Mouse (Mus musculus) duodenum, adult 2 months (tissue): ENCODE measurements around the gene Spata45. TPM values are rescaled to one million over a fixed set of nuclear protein-coding genes. Genes with fewer than 3 reads are reported as not detected.

Experiments used
- polyA plus RNA-seq: library from polyadenylated mRNA; depleted of rRNA; stranded (reverse); fragments of >200 nt; gene quantifications from 2 replicates; pipeline ENCODE4 v1.2.3, GENCODE M21; 2012; ENCODE audit warnings: low replicate concordance; rRNA removed

The Spata45 gene
- polyA plus RNA-seq = not detected in 2 replicates

GRCm38 (mm10) chr1:191036554-191037334 is at the start of gene Spata45:
Gene Spata45, plus strand, starts transcription at chr1:191036639.

GRCm38 (mm10) chr1:191026021-191026713 is 10.3 kb upstream of the Spata45 start, which contains the start of gene Flvcr1:
Gene Flvcr1, minus strand, starts transcription at chr1:191026158.

GRCm38 (mm10) chr1:191062781-191063485 is 26.5 kb downstream of the Spata45 start, which contains the start of the genes Tatdn3 and Nsl1:
Gene Tatdn3, minus strand, starts transcription at chr1:191062932.
Gene Nsl1, plus strand, starts transcription at chr1:191063012.

Other genes starting within 250 kb of the Spata45 start
- gene Rps6kc1, start 124.9 kb upstream of the Spata45 start, polyA plus RNA-seq = 3.5 and 10.1 TPM in 2 replicates
- gene Angel2, start 111.5 kb upstream of the Spata45 start, polyA plus RNA-seq = 11.5 and 13.0 TPM in 2 replicates
- 0.28 and 3.2 TPM in 2 replicates for gene Vash2, start 57.3 kb upstream of the Spata45 start, polyA plus RNA-seq
- 24.8 and 51.0 TPM in 2 replicates for gene Flvcr1, start 10.5 kb upstream of the Spata45 start, polyA plus RNA-seq
- 1.9 and 3.0 TPM in 2 replicates for gene Tatdn3, start 26.3 kb downstream of the Spata45 start, polyA plus RNA-seq
- gene Nsl1, start 26.4 kb downstream of the Spata45 start, polyA plus RNA-seq = 0.58 and 0.91 TPM in 2 replicates
- gene Batf3, start 61.2 kb downstream of the Spata45 start, polyA plus RNA-seq = 5.3 and 12.7 TPM in 2 replicates
- gene Fam71a, start 128.2 kb downstream of the Spata45 start, polyA plus RNA-seq = not detected in 2 replicates
- 3.1 and 28.7 TPM in 2 replicates for gene Atf3, start 181.4 kb downstream of the Spata45 start, polyA plus RNA-seq